Mouse (Mus musculus): ENCODE data around the gene Rps25. TPM values are rescaled to one million over a fixed set of nuclear protein-coding genes. Genes with fewer than 3 reads are reported as not detected.
A peak's percentile ranks its signal among the peaks of the same experiment; 100 is the strongest.

Gene Rps25
- polyA plus RNA-seq, 1 experiment: 299 TPM

- H3K27ac ChIP-seq (ENCODE audit: insufficient read depth, low read depth, low read length): no peak overlapping the region
- peak; percentile 65 for DNase-seq
- WGBS: 48% methylated on average over 8 of the region's 8 CpGs
- no peak overlapping the region for H3K4me3 ChIP-seq (ENCODE audit: insufficient read depth, low read depth, low read length)
- TF ChIP-seq POLR2A (IDR thresholded peaks at IDR 0.05; ENCODE audit: low read depth, low read length) (no peak), CTCF (conservative IDR thresholded peaks at IDR 0.05; ENCODE audit: insufficient read depth, insufficient read length, low read depth, low read length) (peak; percentile 83)
- H3K27me3 ChIP-seq (replicated peaks; ENCODE audit: control insufficient read depth, insufficient read depth, low read length): no peaks in the 10 kb centered on the region
- peaks cover 11% of the 10 kb centered on the region for H3K36me3 ChIP-seq (ENCODE audit: control insufficient read depth, insufficient read depth, low read length)
- H3K4me1 ChIP-seq (ENCODE audit: control insufficient read depth, insufficient read depth, low read length): no peaks in the 10 kb centered on the region
Measured at GRCm38 (mm10) chr9:44389273-44389672, 17.7 kb upstream of the Rps25 start.

- no peak overlapping the region for H3K4me3 ChIP-seq (ENCODE audit: insufficient read depth, low read depth, low read length)
- H3K27ac ChIP-seq (ENCODE audit: insufficient read depth, low read depth, low read length): no peak overlapping the region
- no peaks in the 10 kb centered on the region for H3K27me3 ChIP-seq (replicated peaks; ENCODE audit: control insufficient read depth, insufficient read depth, low read length)
- TF ChIP-seq POLR2A (IDR thresholded peaks at IDR 0.05; ENCODE audit: low read depth, low read length): no peak
- peak; percentile 74 for TF ChIP-seq CTCF (conservative IDR thresholded peaks at IDR 0.05; ENCODE audit: insufficient read depth, insufficient read length, low read depth, low read length)
- peak; percentile 78 for DNase-seq
- peaks cover 4% of the 10 kb centered on the region; the same call in 1 of the 2 replicates for H3K36me3 ChIP-seq (ENCODE audit: control insufficient read depth, insufficient read depth, low read length)
- peaks cover 3% of the 10 kb centered on the region; the same call in 1 of the 2 replicates for H3K4me1 ChIP-seq (ENCODE audit: control insufficient read depth, insufficient read depth, low read length)
- WGBS: 17% methylated on average over 4 of the region's 4 CpGs
Measured at GRCm38 (mm10) chr9:44391466-44391865, 15.5 kb upstream of the Rps25 start.

- TF ChIP-seq CTCF (conservative IDR thresholded peaks at IDR 0.05; ENCODE audit: insufficient read depth, insufficient read length, low read depth, low read length) (no peak), POLR2A (IDR thresholded peaks at IDR 0.05; ENCODE audit: low read depth, low read length) (peak; percentile 80)
- Histone ChIP-seq H3K27me3 (replicated peaks; ENCODE audit: control insufficient read depth, insufficient read depth, low read length) (no peaks in the 10 kb centered on the region), H3K36me3 (ENCODE audit: control insufficient read depth, insufficient read depth, low read length) (peaks cover 4% of the 10 kb centered on the region; the same call in 1 of the 2 replicates), H3K27ac (ENCODE audit: insufficient read depth, low read depth, low read length) (peak within 1 kb of the TSS; percentile 83), H3K4me3 (ENCODE audit: insufficient read depth, low read depth, low read length) (peak within 1 kb of the TSS; percentile 83), H3K4me1 (ENCODE audit: control insufficient read depth, insufficient read depth, low read length) (peaks cover 10% of the 10 kb centered on the region; the same call in 1 of the 2 replicates)
- peak; percentile 99 for DNase-seq
- WGBS: under 1% methylated on average over 43 of the region's 43 CpGs
Measured at GRCm38 (mm10) chr9:44396684-44397411, 10.1 kb upstream of the Rps25 start, which contains the start of gene Slc37a4. Gene Slc37a4, plus strand, starts transcription at chr9:44396852.

- peak overlapping the region; percentile 75 for H3K27ac ChIP-seq (ENCODE audit: insufficient read depth, low read depth, low read length)
- peak overlapping the region; percentile 78 for H3K4me3 ChIP-seq (ENCODE audit: insufficient read depth, low read depth, low read length)
- WGBS: 21% methylated on average over 4 of the region's 4 CpGs
- peaks cover 12% of the 10 kb centered on the region; the same call in 1 of the 2 replicates for H3K4me1 ChIP-seq (ENCODE audit: control insufficient read depth, insufficient read depth, low read length)
- H3K36me3 ChIP-seq (ENCODE audit: control insufficient read depth, insufficient read depth, low read length): peaks cover 4% of the 10 kb centered on the region; the same call in 1 of the 2 replicates
- TF ChIP-seq POLR2A (IDR thresholded peaks at IDR 0.05; ENCODE audit: low read depth, low read length): peak; percentile 77
- 0 out of 2 replicates have a peak, but pooled peaks have one; percentile 5 for TF ChIP-seq CTCF (conservative IDR thresholded peaks at IDR 0.05; ENCODE audit: insufficient read depth, insufficient read length, low read depth, low read length)
- no peaks in the 10 kb centered on the region for H3K27me3 ChIP-seq (replicated peaks; ENCODE audit: control insufficient read depth, insufficient read depth, low read length)
- DNase-seq: peak; percentile 93
Measured at GRCm38 (mm10) chr9:44398087-44398486, 8.9 kb upstream of the Rps25 start.

GRCm38 (mm10) chr9:44398551-44398950 lies 8.4 kb upstream of the Rps25 start:
- peak overlapping the region; percentile 78 for H3K4me3 ChIP-seq (ENCODE audit: insufficient read depth, low read depth, low read length)
- no peak for TF ChIP-seq POLR2A (IDR thresholded peaks at IDR 0.05; ENCODE audit: low read depth, low read length)
- TF ChIP-seq CTCF (conservative IDR thresholded peaks at IDR 0.05; ENCODE audit: insufficient read depth, insufficient read length, low read depth, low read length): no peak
- DNase-seq: no peak
- peak overlapping the region; percentile 75 for H3K27ac ChIP-seq (ENCODE audit: insufficient read depth, low read depth, low read length)
- H3K4me1 ChIP-seq (ENCODE audit: control insufficient read depth, insufficient read depth, low read length): peaks cover 12% of the 10 kb centered on the region; the same call in 1 of the 2 replicates
- H3K36me3 ChIP-seq (ENCODE audit: control insufficient read depth, insufficient read depth, low read length): peaks cover 4% of the 10 kb centered on the region; the same call in 1 of the 2 replicates
- no peaks in the 10 kb centered on the region for H3K27me3 ChIP-seq (replicated peaks; ENCODE audit: control insufficient read depth, insufficient read depth, low read length)
- 42% methylated on average over 9 of the region's 9 CpGs for WGBS

GRCm38 (mm10) chr9:44399114-44399794 lies 7.7 kb upstream of the Rps25 start:
- Histone ChIP-seq H3K36me3 (ENCODE audit: control insufficient read depth, insufficient read depth, low read length) (peaks cover 4% of the 10 kb centered on the region; the same call in 1 of the 2 replicates), H3K4me1 (ENCODE audit: control insufficient read depth, insufficient read depth, low read length) (peaks cover 12% of the 10 kb centered on the region; the same call in 1 of the 2 replicates), H3K27ac (ENCODE audit: insufficient read depth, low read depth, low read length) (peak overlapping the region; percentile 75), H3K27me3 (replicated peaks; ENCODE audit: control insufficient read depth, insufficient read depth, low read length) (no peaks in the 10 kb centered on the region), H3K4me3 (ENCODE audit: insufficient read depth, low read depth, low read length) (peak overlapping the region; percentile 78)
- 59% methylated on average over 13 of the region's 13 CpGs for WGBS
- no peak for TF ChIP-seq CTCF (conservative IDR thresholded peaks at IDR 0.05; ENCODE audit: insufficient read depth, insufficient read length, low read depth, low read length)
- TF ChIP-seq POLR2A (IDR thresholded peaks at IDR 0.05; ENCODE audit: low read depth, low read length): no peak
- no peak for DNase-seq

GRCm38 (mm10) chr9:44399795-44400114 lies 7.2 kb upstream of the Rps25 start:
- peak; percentile 69 for DNase-seq
- WGBS: 65% methylated on average over 6 of the region's 6 CpGs
- Histone ChIP-seq H3K36me3 (ENCODE audit: control insufficient read depth, insufficient read depth, low read length) (peaks cover 4% of the 10 kb centered on the region; the same call in 1 of the 2 replicates), H3K4me3 (ENCODE audit: insufficient read depth, low read depth, low read length) (peak overlapping the region; percentile 78), H3K27me3 (replicated peaks; ENCODE audit: control insufficient read depth, insufficient read depth, low read length) (no peaks in the 10 kb centered on the region), H3K4me1 (ENCODE audit: control insufficient read depth, insufficient read depth, low read length) (peaks cover 12% of the 10 kb centered on the region; the same call in 1 of the 2 replicates), H3K27ac (ENCODE audit: insufficient read depth, low read depth, low read length) (peak overlapping the region; percentile 75)
- peak; percentile 58 for TF ChIP-seq POLR2A (IDR thresholded peaks at IDR 0.05; ENCODE audit: low read depth, low read length)
- no peak for TF ChIP-seq CTCF (conservative IDR thresholded peaks at IDR 0.05; ENCODE audit: insufficient read depth, insufficient read length, low read depth, low read length)

Measured in kidney, adult 2 months (tissue).